Mouse (Mus musculus) megakaryocyte progenitor cell, adult 5-6 weeks (primary cell): ENCODE data around the gene Aoc2. TPM values are rescaled to one million over a fixed set of nuclear protein-coding genes. Genes with fewer than 3 reads are reported as not detected.
"Not testable (repeated sequence)": the region's sequence is repeated elsewhere in the genome, so short reads cannot be mapped to it uniquely, and the experiment has no call there.

Experiments
- ATAC-seq: replicated peaks from 2 replicates; pipeline ENCODE4 v1.8.0; 2016; ENCODE audit warnings: mild to moderate bottlenecking, moderate TSS enrichment, inconsistent platforms; ENCODE audit not compliant: poor library complexity
- total RNA-seq, 2 experiments: library from RNA; stranded (forward) in 1 of 2; stranded (reverse) in 1 of 2; fragments of 157-497, 149-512 nt in 1 of 2; fragments of 200-1000 nt in 1 of 2; gene quantifications; 2 replicates each; pipeline versions ENCODE4 v1.2.3 to v1.2.4; 2015 to 2017

Aoc2 gene
- total RNA-seq, 2 experiments from 2014 or later: 0.75 to 2.0 TPM

DNA sequence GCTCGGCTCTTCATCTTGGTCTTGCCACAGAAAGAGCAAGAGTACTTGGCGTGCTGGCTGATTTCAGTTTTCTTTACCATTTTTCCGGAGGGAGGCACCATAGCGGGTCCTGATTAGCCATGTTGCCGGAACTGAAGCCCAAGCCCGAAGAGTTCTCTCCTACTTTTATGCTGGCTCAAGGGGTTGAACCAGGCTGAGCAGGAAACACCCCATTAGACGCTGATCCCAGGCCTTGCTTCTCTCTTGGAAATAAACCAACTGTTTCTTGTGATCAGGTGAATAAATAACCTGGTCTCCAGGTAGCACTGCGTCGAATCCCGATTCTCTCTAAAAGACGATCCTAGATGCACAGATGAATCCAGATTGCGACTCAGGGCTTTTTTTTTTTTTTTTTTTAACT lies 28.6 kb downstream of the Aoc2 start:
- ATAC-seq: no peak

DNA sequence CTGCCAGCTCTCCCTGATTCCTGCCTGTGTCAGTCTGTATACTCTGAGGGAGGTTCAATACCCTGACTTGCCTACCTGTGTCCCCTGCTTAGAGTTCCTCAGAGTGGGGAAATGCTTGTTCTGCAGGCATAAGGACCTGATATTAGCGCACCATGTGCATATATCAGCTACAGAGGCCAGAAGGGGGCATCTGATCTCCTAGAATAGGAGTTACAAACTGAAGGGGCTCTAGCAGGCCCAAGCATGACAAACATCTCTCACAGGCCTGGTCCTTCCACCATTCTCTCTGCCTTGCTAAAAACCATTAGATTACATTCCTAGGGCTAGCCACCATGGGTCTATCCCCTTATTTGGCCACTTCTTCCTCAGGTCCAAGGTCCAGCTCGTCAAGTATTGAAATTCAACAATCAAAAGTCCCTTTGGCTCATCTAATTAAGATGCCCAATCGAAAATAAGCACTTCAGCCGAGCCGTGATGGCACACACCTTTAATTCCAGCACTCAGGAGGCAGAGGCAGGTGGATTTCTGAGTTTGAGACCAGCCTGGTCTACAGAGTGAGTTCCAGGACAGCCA lies 29.7 kb downstream of the Aoc2 start:
- no peak for ATAC-seq

DNA sequence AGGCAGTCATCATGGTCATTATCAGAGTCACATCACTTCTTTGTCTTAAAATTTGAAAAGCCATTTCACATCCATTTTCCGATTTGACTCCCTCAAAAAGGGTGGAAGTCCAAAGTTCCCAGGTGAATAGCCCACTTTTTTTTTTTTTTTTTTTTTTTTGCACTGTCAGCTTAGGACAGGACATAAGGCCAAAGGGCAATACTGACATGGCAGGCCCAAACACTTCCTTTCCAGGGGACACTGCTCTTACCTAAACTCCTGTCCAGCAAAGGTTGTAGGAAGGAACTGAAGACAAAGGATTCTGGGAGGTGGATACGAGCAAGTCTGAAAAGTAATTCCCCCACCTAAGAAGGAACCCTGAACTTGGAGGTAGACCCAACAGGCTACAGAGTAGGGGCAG lies 31.1 kb downstream of the Aoc2 start:
- ATAC-seq: no peak

GRCm38 (mm10) chr11:101357505-101358182 lies 32.8 kb downstream of the Aoc2 start:
- peak; percentile 82 for ATAC-seq

GRCm38 (mm10) chr11:101359776-101360175 lies 34.9 kb downstream of the Aoc2 start:
- no peak for ATAC-seq

- no peak for ATAC-seq
Measured at GRCm38 (mm10) chr11:101360651-101361113, 35.8 kb downstream of the Aoc2 start.

- ATAC-seq: peak; percentile 39; the same call in 1 of the 2 replicates
Measured at GRCm38 (mm10) chr11:101364531-101364931, 39.7 kb downstream of the Aoc2 start.

GRCm38 (mm10) chr11:101367326-101367935 lies 42.6 kb downstream of the Aoc2 start, which contains the start of gene G6pc:
TSS of gene G6pc (plus strand) at chr11:101367561.
- no peak for ATAC-seq

DNA sequence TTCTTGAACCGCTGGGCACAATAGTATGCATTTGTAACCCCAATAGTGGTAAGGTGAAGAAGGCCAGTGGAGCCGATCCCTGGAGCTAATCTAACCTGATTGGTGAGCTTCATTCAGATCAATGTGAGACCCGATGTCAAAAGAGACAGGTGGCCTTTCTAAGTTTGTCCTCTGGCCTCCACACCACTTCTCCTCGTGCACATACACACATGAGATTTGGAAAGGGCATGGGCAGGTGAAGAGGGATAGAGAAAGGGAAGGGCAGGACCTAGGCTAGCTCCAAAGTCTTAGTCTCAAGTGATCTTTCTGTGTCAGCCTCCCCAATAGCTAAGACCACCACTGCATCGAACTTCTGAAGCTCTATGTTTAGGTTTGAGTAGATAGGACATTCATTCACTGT lies 45.3 kb downstream of the Aoc2 start:
- no peak for ATAC-seq

DNA sequence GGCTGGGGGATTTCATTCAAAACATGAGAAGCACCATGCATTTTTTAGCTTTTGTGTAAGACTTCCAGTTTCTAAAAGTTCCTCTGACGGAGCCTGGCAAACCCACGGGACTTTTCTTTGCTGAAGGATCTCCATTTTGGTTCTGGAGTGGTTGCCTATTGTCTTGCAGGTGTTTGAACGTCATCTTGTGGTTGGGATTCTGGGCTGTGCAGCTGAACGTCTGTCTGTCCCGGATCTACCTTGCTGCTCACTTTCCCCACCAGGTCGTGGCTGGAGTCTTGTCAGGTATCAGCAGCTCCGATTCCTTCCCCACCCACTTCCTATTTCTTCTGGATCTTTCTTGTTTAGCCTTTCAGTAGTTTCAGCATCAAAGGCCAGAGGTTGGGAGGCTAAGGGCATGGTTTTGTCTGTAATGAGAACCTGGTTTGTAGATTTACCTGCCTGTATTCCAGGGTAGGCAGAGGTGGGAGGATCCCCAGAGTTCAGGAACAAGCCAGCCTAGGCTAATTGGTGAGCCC lies 49.6 kb downstream of the Aoc2 start:
- no peak for ATAC-seq

DNA sequence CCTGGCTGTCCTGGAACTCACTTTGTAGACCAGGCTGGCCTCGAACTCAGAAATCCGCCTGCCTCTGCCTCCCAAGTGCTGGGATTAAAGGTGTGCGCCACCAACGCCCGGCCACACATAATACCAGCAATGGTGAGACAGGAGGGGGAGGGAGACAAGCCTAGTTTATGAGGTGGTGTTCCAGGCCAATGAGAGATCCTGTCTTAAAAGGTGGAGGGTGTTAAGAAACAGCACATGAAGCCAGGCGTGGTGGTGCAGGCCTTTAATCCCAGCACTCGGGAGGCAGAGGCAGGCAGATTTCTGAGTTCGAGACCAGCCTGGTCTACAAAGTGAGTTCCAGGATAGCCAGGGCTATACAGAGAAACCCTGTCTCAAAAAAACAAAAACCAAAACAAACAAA lies 53.3 kb downstream of the Aoc2 start:
- ATAC-seq: not testable (repeated sequence)

DNA sequence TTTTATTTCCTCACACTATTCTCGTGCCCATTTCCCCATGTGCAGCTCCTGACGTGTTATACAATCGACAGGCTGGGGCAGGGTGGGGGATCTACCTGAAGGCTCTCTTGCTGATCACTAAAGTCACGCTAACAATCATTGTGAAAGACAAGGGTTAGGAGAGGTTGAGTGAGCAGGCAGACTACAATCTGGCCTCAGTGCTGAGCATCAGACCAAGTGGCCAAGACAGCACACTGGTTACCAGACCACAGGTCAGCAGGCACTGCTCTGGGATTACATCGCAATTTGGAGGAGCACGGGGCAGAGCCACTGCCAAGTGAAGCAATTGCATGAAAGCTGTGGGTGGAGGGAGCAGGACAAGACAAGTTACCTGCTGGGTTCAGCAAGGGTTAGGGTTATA lies 54.1 kb downstream of the Aoc2 start:
- ATAC-seq: no peak

Other genes starting within 250 kb of the Aoc2 start
- 6.0 and 9.8 TPM in 2 replicates for gene Hsd17b1, start 246.7 kb upstream of the Aoc2 start, total RNA-seq (2015)
- gene Hsd17b1, start 246.7 kb upstream of the Aoc2 start, total RNA-seq (2017): 3.2 and 5.2 TPM in 2 replicates
- gene Coasy, start 242.5 kb upstream of the Aoc2 start, total RNA-seq (2015): 19.8 and 28.1 TPM in 2 replicates
- 28.0 and 31.7 TPM in 2 replicates for gene Coasy, start 242.5 kb upstream of the Aoc2 start, total RNA-seq (2017)
- gene Mlx, start 237.8 kb upstream of the Aoc2 start, total RNA-seq (2015): 76.4 and 83.6 TPM in 2 replicates
- 84.7 and 90.0 TPM in 2 replicates for gene Mlx, start 237.8 kb upstream of the Aoc2 start, total RNA-seq (2017)
- 32.7 and 40.2 TPM in 2 replicates for gene Psmc3ip, start 229.6 kb upstream of the Aoc2 start, total RNA-seq (2015)
- 58.6 and 67.8 TPM in 2 replicates for gene Psmc3ip, start 229.6 kb upstream of the Aoc2 start, total RNA-seq (2017)
- gene Retreg3, start 205.2 kb upstream of the Aoc2 start, total RNA-seq (2015): 7.3 and 8.1 TPM in 2 replicates
- gene Retreg3, start 205.2 kb upstream of the Aoc2 start, total RNA-seq (2017): 24.0 and 25.7 TPM in 2 replicates
- 20.7 and 21.2 TPM in 2 replicates for gene Tubg1, start 205.1 kb upstream of the Aoc2 start, total RNA-seq (2015)
- 41.4 and 43.3 TPM in 2 replicates for gene Tubg1, start 205.1 kb upstream of the Aoc2 start, total RNA-seq (2017)
- not detected in 2 replicates for gene Tubg2, start 169.2 kb upstream of the Aoc2 start, total RNA-seq (2015)
- gene Tubg2, start 169.2 kb upstream of the Aoc2 start, total RNA-seq (2017): not detected in 2 replicates
- 0.51 and 0.77 TPM in 2 replicates for gene Cntnap1, start 154.5 kb upstream of the Aoc2 start, total RNA-seq (2015)
- gene Cntnap1, start 154.5 kb upstream of the Aoc2 start, total RNA-seq (2017): 0.34 and 0.87 TPM in 2 replicates
- 0.66 TPM in 1 of 2 replicates, not detected in the other for gene Plekhh3, start 153.7 kb upstream of the Aoc2 start, total RNA-seq (2015)
- gene Plekhh3, start 153.7 kb upstream of the Aoc2 start, total RNA-seq (2017): 0.14 and 1.0 TPM in 2 replicates
- not detected in 2 replicates for gene Ccr10, start 149.6 kb upstream of the Aoc2 start, total RNA-seq (2015)
- 0.41 TPM in 1 of 2 replicates, not detected in the other for gene Ccr10, start 149.6 kb upstream of the Aoc2 start, total RNA-seq (2017)
- gene Ezh1, start 98.6 kb upstream of the Aoc2 start, total RNA-seq (2015): 13.8 and 15.8 TPM in 2 replicates
- 13.2 and 15.8 TPM in 2 replicates for gene Ezh1, start 98.6 kb upstream of the Aoc2 start, total RNA-seq (2017)
- gene Ramp2, start 79.0 kb upstream of the Aoc2 start, total RNA-seq (2015): 0.88 TPM in 1 of 2 replicates, not detected in the other
- gene Ramp2, start 79.0 kb upstream of the Aoc2 start, total RNA-seq (2017): 1.9 TPM in 1 of 2 replicates, not detected in the other
- 261 and 263 TPM in 2 replicates for gene Vps25, start 71.4 kb upstream of the Aoc2 start, total RNA-seq (2015)
- gene Vps25, start 71.4 kb upstream of the Aoc2 start, total RNA-seq (2017): 70.4 and 86.9 TPM in 2 replicates
- not detected in 2 replicates for gene Wnk4, start 64.5 kb upstream of the Aoc2 start, total RNA-seq (2015)
- gene Wnk4, start 64.5 kb upstream of the Aoc2 start, total RNA-seq (2017): not detected in 2 replicates
- gene Cntd1, start 46.1 kb upstream of the Aoc2 start, total RNA-seq (2015): 1.1 and 2.0 TPM in 2 replicates
- gene Cntd1, start 46.1 kb upstream of the Aoc2 start, total RNA-seq (2017): 1.2 and 1.3 TPM in 2 replicates
- 74.0 and 91.0 TPM in 2 replicates for gene Coa3, start 45.9 kb upstream of the Aoc2 start, total RNA-seq (2015)
- gene Coa3, start 45.9 kb upstream of the Aoc2 start, total RNA-seq (2017): 43.7 and 47.8 TPM in 2 replicates
- gene Becn1, start 22.8 kb upstream of the Aoc2 start, total RNA-seq (2015): 49.8 and 61.2 TPM in 2 replicates
- 161 and 166 TPM in 2 replicates for gene Becn1, start 22.8 kb upstream of the Aoc2 start, total RNA-seq (2017)
- 208 and 220 TPM in 2 replicates for gene Psme3, start 8.8 kb upstream of the Aoc2 start, total RNA-seq (2015)
- gene Psme3, start 8.8 kb upstream of the Aoc2 start, total RNA-seq (2017): 116 and 120 TPM in 2 replicates
- gene Aoc3, start 5.5 kb downstream of the Aoc2 start, total RNA-seq (2015): 0.15 and 0.29 TPM in 2 replicates
- not detected in 2 replicates for gene Aoc3, start 5.5 kb downstream of the Aoc2 start, total RNA-seq (2017)
- gene G6pc, start 42.5 kb downstream of the Aoc2 start, total RNA-seq (2015): not detected in 2 replicates
- gene G6pc, start 42.5 kb downstream of the Aoc2 start, total RNA-seq (2017): not detected in 2 replicates
- gene Aarsd1, start 92.6 kb downstream of the Aoc2 start, total RNA-seq (2015): 41.4 and 52.1 TPM in 2 replicates
- 77.8 and 79.3 TPM in 2 replicates for gene Aarsd1, start 92.6 kb downstream of the Aoc2 start, total RNA-seq (2017)
- gene Gm27029, start 99.7 kb downstream of the Aoc2 start, total RNA-seq (2015): 3.9 and 5.4 TPM in 2 replicates
- 0.25 and 1.6 TPM in 2 replicates for gene Gm27029, start 99.7 kb downstream of the Aoc2 start, total RNA-seq (2017)
- gene Rundc1, start 100.0 kb downstream of the Aoc2 start, total RNA-seq (2015): 3.3 and 4.1 TPM in 2 replicates
- gene Rundc1, start 100.0 kb downstream of the Aoc2 start, total RNA-seq (2017): 4.5 and 4.7 TPM in 2 replicates
- gene Ptges3l, start 100.3 kb downstream of the Aoc2 start, total RNA-seq (2015): 0.17 and 0.42 TPM in 2 replicates
- 0.71 and 4.1 TPM in 2 replicates for gene Ptges3l, start 100.3 kb downstream of the Aoc2 start, total RNA-seq (2017)
- gene Rpl27, start 117.2 kb downstream of the Aoc2 start, total RNA-seq (2015): 500 and 587 TPM in 2 replicates
- 3,389 and 3,728 TPM in 2 replicates for gene Rpl27, start 117.2 kb downstream of the Aoc2 start, total RNA-seq (2017)
- 27.2 and 31.7 TPM in 2 replicates for gene Ifi35, start 123.3 kb downstream of the Aoc2 start, total RNA-seq (2015)
- 31.1 and 32.6 TPM in 2 replicates for gene Ifi35, start 123.3 kb downstream of the Aoc2 start, total RNA-seq (2017)
- gene Rnd2, start 139.9 kb downstream of the Aoc2 start, total RNA-seq (2015): 2.0 and 3.9 TPM in 2 replicates
- gene Rnd2, start 139.9 kb downstream of the Aoc2 start, total RNA-seq (2017): 1.00 and 3.9 TPM in 2 replicates
- gene Vat1, start 141.2 kb downstream of the Aoc2 start, total RNA-seq (2015): 83.6 and 92.8 TPM in 2 replicates
- gene Vat1, start 141.2 kb downstream of the Aoc2 start, total RNA-seq (2017): 47.9 and 50.0 TPM in 2 replicates
- gene Brca1, start 226.9 kb downstream of the Aoc2 start, total RNA-seq (2015): 25.1 and 31.4 TPM in 2 replicates
- gene Brca1, start 226.9 kb downstream of the Aoc2 start, total RNA-seq (2017): 36.0 and 47.2 TPM in 2 replicates
- gene Nbr1, start 227.1 kb downstream of the Aoc2 start, total RNA-seq (2015): 28.1 and 33.7 TPM in 2 replicates
- 40.9 and 46.7 TPM in 2 replicates for gene Nbr1, start 227.1 kb downstream of the Aoc2 start, total RNA-seq (2017)